Mouse (Mus musculus) myocyte (in vitro differentiated cells): ENCODE data around the gene Adk. TPM values are rescaled to one million over a fixed set of nuclear protein-coding genes. Genes with fewer than 3 reads are reported as not detected.

Source experiments
- H3K27me3 ChIP-seq: one replicate; pipeline ENCODE4 v1.6.1; 2011; ENCODE audit not compliant: control insufficient read depth, insufficient read depth, insufficient read length
- H3K36me3 ChIP-seq: one replicate; pipeline ENCODE4 v1.6.1; 2011; ENCODE audit not compliant: control insufficient read depth, insufficient read depth
- H3K4me2 ChIP-seq: one replicate; pipeline ENCODE4 v1.6.1; 2011; ENCODE audit warnings: low read depth, control low read depth
- H3K4me3 ChIP-seq: one replicate; pipeline ENCODE4 v1.5.1; 2011; ENCODE audit warnings: mild to moderate bottlenecking, control low read depth, moderate library complexity
- H3K79me2 ChIP-seq: one replicate; pipeline ENCODE4 v1.6.1; 2011; ENCODE audit not compliant: control insufficient read depth, insufficient read depth
- H3ac ChIP-seq: one replicate; pipeline ENCODE4 v1.6.1; 2011; ENCODE audit not compliant: control insufficient read depth, insufficient read length
- CEBPB ChIP-seq: IDR thresholded peaks from 2 replicates; pipeline ENCODE4 v1.6.1; 2011; ENCODE audit warnings: mild to moderate bottlenecking, moderate library complexity; ENCODE audit not compliant: poor library complexity, insufficient read depth, severe bottlenecking
- E2F4 ChIP-seq: IDR thresholded peaks from one replicate; pipeline ENCODE4 v1.6.1; 2011; ENCODE audit warnings: mild to moderate bottlenecking, control low read depth, moderate library complexity; ENCODE audit not compliant: insufficient read depth
- MAX ChIP-seq: IDR thresholded peaks from one replicate; pipeline ENCODE4 v1.6.1; 2011; ENCODE audit warnings: low read depth, mild to moderate bottlenecking, control low read depth
- MYOD1 ChIP-seq, 3 experiments: IDR thresholded peaks; one replicate each; pipeline ENCODE4 v1.6.1; 2011; ENCODE audit warnings: control low read depth in 2 of 3, low read depth in 2 of 3, mild to moderate bottlenecking in 2 of 3, moderate library complexity in 1 of 3; ENCODE audit not compliant: insufficient read length in 2 of 3, control insufficient read depth in 1 of 3
- MYOG ChIP-seq, 3 experiments: IDR thresholded peaks; one replicate each; pipeline ENCODE4 v1.6.1; 2011; ENCODE audit warnings: control low read depth in 2 of 3, low read depth in 2 of 3, mild to moderate bottlenecking in 2 of 3; ENCODE audit not compliant: insufficient read length in 2 of 3, control insufficient read depth in 1 of 3, insufficient read depth in 1 of 3
- POLR2A ChIP-seq: IDR thresholded peaks from one replicate; pipeline ENCODE4 v1.6.1; 2011; ENCODE audit warnings: low read depth, mild to moderate bottlenecking, control low read depth, moderate library complexity; ENCODE audit not compliant: insufficient read length
- POLR2AphosphoS2 ChIP-seq: IDR thresholded peaks from one replicate; pipeline ENCODE4 v1.6.1; 2011; ENCODE audit warnings: low read depth, control low read depth; ENCODE audit not compliant: insufficient read length
- REST ChIP-seq: IDR thresholded peaks from one replicate; pipeline ENCODE4 v1.6.1; 2011; ENCODE audit warnings: mild to moderate bottlenecking, control low read depth, moderate library complexity; ENCODE audit not compliant: insufficient read depth, insufficient read length
- SRF ChIP-seq: IDR thresholded peaks from one replicate; pipeline ENCODE4 v1.6.1; 2011; ENCODE audit warnings: low read depth; ENCODE audit not compliant: control insufficient read depth, insufficient read length
- TCF12 ChIP-seq: IDR thresholded peaks from one replicate; pipeline ENCODE4 v1.6.1; 2011; ENCODE audit warnings: mild to moderate bottlenecking, control low read depth; ENCODE audit not compliant: poor library complexity, insufficient read depth, severe bottlenecking
- TCF3 ChIP-seq: IDR thresholded peaks from one replicate; pipeline ENCODE4 v1.6.1; 2011; ENCODE audit warnings: low read depth, control low read depth; ENCODE audit not compliant: insufficient read length
- USF1 ChIP-seq: IDR thresholded peaks from one replicate; pipeline ENCODE4 v1.6.1; 2011; ENCODE audit warnings: low read depth, mild to moderate bottlenecking, control low read depth, moderate library complexity
- polyA plus RNA-seq: library from polyadenylated mRNA; unstranded; fragments of >200 nt; fragmentation: generic; extraction: Trizol; gene quantifications from one replicate; pipeline ENCODE4 v1.2.1, GENCODE M21; 2012; ENCODE audit warnings: missing spikeins

Gene Adk
- polyA plus RNA-seq, 1 experiment = 37.2 TPM

GRCm38 (mm10) chr14:21452581-21452980, 400.2 kb downstream of the Adk start:
- Histone ChIP-seq H3K27me3 (no peaks in the 10 kb centered on the region), H3K36me3 (no peaks in the 10 kb centered on the region), H3K4me2 (no peak overlapping the region), H3ac (no peak overlapping the region), H3K79me2 (no peaks in the 10 kb centered on the region), H3K4me3 (no peak overlapping the region)
- TF ChIP-seq TCF3 = no peak
- no peak for TF ChIP-seq E2F4
- TF ChIP-seq TCF12 = no peak
- no peak for TF ChIP-seq POLR2AphosphoS2

- Histone ChIP-seq H3K27me3 (no peaks in the 10 kb centered on the region), H3K4me3 (no peak overlapping the region), H3K36me3 (no peaks in the 10 kb centered on the region), H3ac (no peak overlapping the region), H3K4me2 (no peak overlapping the region), H3K79me2 (no peaks in the 10 kb centered on the region)
- TF ChIP-seq MAX = no peak
- TF ChIP-seq E2F4 = no peak
- TF ChIP-seq MYOG (IDR thresholded peaks at IDR 0.05; ENCODE audit: control insufficient read depth in 1 of 3, insufficient read depth in 1 of 3, insufficient read length in 2 of 3, low read depth in 2 of 3) = no peak
- no peak for TF ChIP-seq USF1
- TF ChIP-seq CEBPB = no peak
- no peak for TF ChIP-seq REST
- no peak for TF ChIP-seq MYOD1 (IDR thresholded peaks at IDR 0.05; ENCODE audit: control insufficient read depth in 1 of 3, insufficient read length in 2 of 3, low read depth in 2 of 3)
- no peak for TF ChIP-seq TCF3
- no peak for TF ChIP-seq POLR2A
These were observed 401.5 kb downstream of the Adk start for GRCm38 (mm10) chr14:21453896-21454295.

GRCm38 (mm10) chr14:21455654-21456350, 403.4 kb downstream of the Adk start:
- H3K36me3 ChIP-seq = no peaks in the 10 kb centered on the region
- TF ChIP-seq TCF12 = no peak
- TF ChIP-seq CEBPB = no peak
- TF ChIP-seq POLR2A = no peak
- TF ChIP-seq TCF3 = no peak
- TF ChIP-seq REST = no peak
- no peak for TF ChIP-seq MAX
- TF ChIP-seq MYOG (IDR thresholded peaks at IDR 0.05; ENCODE audit: control insufficient read depth in 1 of 3, insufficient read depth in 1 of 3, insufficient read length in 2 of 3, low read depth in 2 of 3) = no peak
- TF ChIP-seq SRF = no peak
- TF ChIP-seq USF1 = no peak
- TF ChIP-seq MYOD1 (IDR thresholded peaks at IDR 0.05; ENCODE audit: control insufficient read depth in 1 of 3, insufficient read length in 2 of 3, low read depth in 2 of 3) = no peak
- TF ChIP-seq POLR2AphosphoS2 = no peak
- TF ChIP-seq E2F4 = no peak
- no peak overlapping the region for H3ac ChIP-seq
- H3K4me3 ChIP-seq = no peak overlapping the region
- no peak overlapping the region for H3K4me2 ChIP-seq
- H3K27me3 ChIP-seq = no peaks in the 10 kb centered on the region
- no peaks in the 10 kb centered on the region for H3K79me2 ChIP-seq

GRCm38 (mm10) chr14:21456526-21456925, 404.2 kb downstream of the Adk start:
- no peak for TF ChIP-seq CEBPB
- TF ChIP-seq TCF3 = no peak
- TF ChIP-seq POLR2A = no peak
- no peaks in the 10 kb centered on the region for H3K36me3 ChIP-seq
- H3K79me2 ChIP-seq = no peaks in the 10 kb centered on the region
- no peaks in the 10 kb centered on the region for H3K27me3 ChIP-seq
- no peak overlapping the region for H3K4me2 ChIP-seq
- no peak overlapping the region for H3K4me3 ChIP-seq
- H3ac ChIP-seq = no peak overlapping the region

- Histone ChIP-seq H3K27me3 (no peaks in the 10 kb centered on the region), H3K4me2 (no peak overlapping the region), H3ac (no peak overlapping the region), H3K79me2 (no peaks in the 10 kb centered on the region), H3K4me3 (no peak overlapping the region), H3K36me3 (no peaks in the 10 kb centered on the region)
- no peak for TF ChIP-seq CEBPB
These were observed 405.5 kb downstream of the Adk start for GRCm38 (mm10) chr14:21457876-21458275.
